Mouse (Mus musculus): ENCODE results near the gene Stk24. TPM values are rescaled to one million over a fixed set of nuclear protein-coding genes. Genes with fewer than 3 reads are reported as not detected.

Gene Stk24
- polyA plus RNA-seq, 1 experiment from 2014 or later: 36.6 TPM

DNA sequence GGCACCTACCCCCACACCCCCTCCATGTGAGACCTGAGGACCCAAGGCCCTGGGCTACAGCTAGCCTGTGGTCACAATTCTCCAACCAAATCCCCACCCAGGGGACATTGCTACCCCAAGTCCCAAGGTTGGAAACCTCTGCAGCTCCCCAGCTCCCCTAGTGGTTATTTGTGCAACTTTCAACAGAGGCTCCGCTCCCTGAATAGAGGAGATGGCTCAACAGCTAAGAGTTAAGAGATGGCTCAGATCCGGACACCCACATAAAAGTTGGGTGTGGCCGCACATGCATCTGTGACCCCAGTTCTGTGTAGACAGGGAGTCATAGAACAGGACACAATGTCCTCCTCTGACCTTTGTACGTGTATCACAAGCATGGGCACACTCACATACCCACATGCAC is 33.8 kb downstream of the Stk24 start:
- Histone ChIP-seq H3K4me2 (replicated peaks) (no peak overlapping the region), H3K27me3 (replicated peaks) (no peaks in the 10 kb centered on the region), H3K36me3 (no peaks in the 10 kb centered on the region), H3K27ac (no peak overlapping the region), H3K9ac (no peak overlapping the region), H3K4me3 (no peak overlapping the region), H3K9me3 (no peaks in the 10 kb centered on the region), H3K4me1 (peaks cover 8% of the 10 kb centered on the region; the same call in 1 of the 2 replicates)
- 0 out of 2 replicates have a peak, but pooled peaks have one; percentile 19 for ATAC-seq (ENCODE audit: low FRiP score, low read depth)
- WGBS: 85% methylated on average over 4 of the region's 4 CpGs

DNA sequence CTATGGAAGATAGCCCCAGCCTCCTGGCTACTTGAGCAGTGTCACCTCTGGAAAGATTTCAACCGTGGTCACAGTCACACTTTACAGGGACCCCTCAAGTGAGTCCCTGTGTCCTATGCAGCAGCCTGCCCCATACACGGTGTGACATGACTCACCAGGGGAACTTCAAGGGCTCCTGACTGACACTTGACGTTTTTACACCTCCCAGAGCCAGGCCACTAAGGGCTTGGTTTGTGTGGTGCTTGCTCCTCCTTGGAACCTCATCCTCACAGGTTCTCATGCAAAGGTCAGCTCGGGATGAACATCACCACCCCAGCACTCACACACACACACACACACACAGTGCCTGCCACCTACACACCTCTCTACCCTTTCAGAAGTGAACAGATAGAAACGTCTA is 34.9 kb downstream of the Stk24 start:
- no peak overlapping the region for H3K9ac ChIP-seq
- peaks cover 8% of the 10 kb centered on the region; the same call in 1 of the 2 replicates for H3K4me1 ChIP-seq
- H3K9me3 ChIP-seq: no peaks in the 10 kb centered on the region
- H3K36me3 ChIP-seq: no peaks in the 10 kb centered on the region
- no peak overlapping the region for H3K27ac ChIP-seq
- no peaks in the 10 kb centered on the region for H3K27me3 ChIP-seq (replicated peaks)
- no peak overlapping the region for H3K4me3 ChIP-seq
- no peak overlapping the region for H3K4me2 ChIP-seq (replicated peaks)
- 73% methylated on average over 5 of the region's 5 CpGs for WGBS
- ATAC-seq (ENCODE audit: low FRiP score, low read depth): no peak

GRCm38 (mm10) chr14:121342885-121343284 is 36.9 kb downstream of the Stk24 start:
- Histone ChIP-seq H3K36me3 (no peaks in the 10 kb centered on the region), H3K4me2 (replicated peaks) (no peak overlapping the region), H3K9me3 (no peaks in the 10 kb centered on the region), H3K4me3 (no peak overlapping the region), H3K27me3 (replicated peaks) (no peaks in the 10 kb centered on the region), H3K9ac (no peak overlapping the region), H3K4me1 (0 out of 2 replicates have a peak, but pooled peaks cover 6% of the 10 kb centered on the region), H3K27ac (no peak overlapping the region)
- WGBS: 88% methylated on average over 3 of the region's 3 CpGs
- ATAC-seq (ENCODE audit: low FRiP score, low read depth): no peak

DNA sequence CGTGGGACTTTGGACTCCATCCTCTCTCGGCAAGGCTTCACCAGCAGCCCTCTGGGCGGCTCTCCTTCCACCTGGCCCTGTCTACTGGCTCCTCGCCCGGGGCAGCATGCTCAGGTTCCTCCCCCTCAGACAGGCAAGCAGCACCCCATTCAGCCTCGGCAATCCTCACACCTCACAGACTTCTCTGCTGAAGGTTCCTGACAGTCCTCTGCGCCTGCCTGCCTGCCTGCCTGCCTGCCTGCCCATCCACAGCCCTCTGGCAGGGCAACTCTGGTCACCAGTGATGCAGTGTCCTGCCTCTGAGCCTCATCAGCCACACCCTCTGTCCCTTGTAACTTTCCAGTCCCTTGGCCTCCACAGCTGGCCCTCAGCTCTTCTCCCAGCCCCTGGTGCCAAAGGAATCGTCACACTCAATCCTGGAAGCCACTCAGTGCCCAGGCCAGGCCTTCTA is 39.8 kb downstream of the Stk24 start:
- Histone ChIP-seq H3K36me3 (peaks cover 20% of the 10 kb centered on the region), H3K4me1 (0 out of 2 replicates have a peak, but pooled peaks cover 6% of the 10 kb centered on the region), H3K9me3 (no peaks in the 10 kb centered on the region), H3K9ac (no peak overlapping the region), H3K27me3 (replicated peaks) (no peaks in the 10 kb centered on the region), H3K4me2 (replicated peaks) (no peak overlapping the region), H3K4me3 (no peak overlapping the region), H3K27ac (no peak overlapping the region)
- 83% methylated on average over 8 of the region's 8 CpGs for WGBS
- ATAC-seq (ENCODE audit: low FRiP score, low read depth): 0 out of 2 replicates have a peak, but pooled peaks have one; percentile 13

DNA sequence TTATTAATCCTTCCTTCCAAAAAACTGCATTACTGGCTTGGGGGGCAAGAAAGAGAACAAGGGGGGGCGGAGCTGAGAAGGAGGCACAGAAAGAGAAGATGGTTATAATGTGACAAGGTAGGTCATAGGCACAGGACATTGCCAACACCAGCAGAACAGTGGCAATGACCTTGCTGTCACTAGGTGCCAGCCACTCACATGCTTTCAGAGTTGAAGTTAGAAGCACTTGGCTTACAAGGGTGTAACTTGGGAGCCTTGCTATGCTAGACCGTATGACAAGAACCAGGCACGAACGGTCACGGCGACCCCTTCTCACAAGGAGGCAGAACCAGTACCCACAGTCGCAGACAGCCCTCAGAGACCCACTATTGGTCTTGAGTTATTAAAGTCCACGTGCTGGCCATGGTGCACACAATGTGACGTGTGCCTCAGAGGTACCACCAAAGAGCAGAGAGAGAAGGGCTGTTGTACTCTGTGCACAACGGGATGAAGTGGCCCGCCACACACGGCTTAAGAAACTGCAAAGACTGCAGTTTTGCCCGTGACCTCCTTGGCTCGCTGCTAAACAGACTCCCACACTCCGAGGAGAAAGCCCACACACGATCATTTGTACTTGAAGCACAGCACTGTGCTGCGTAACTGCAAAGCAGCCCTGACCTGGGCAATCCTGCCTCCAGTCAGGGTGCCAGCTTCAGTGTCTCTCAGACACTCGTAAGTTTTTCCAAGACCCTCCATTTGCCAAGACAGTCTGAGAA is 40.8 kb downstream of the Stk24 start:
- H3K4me3 ChIP-seq: no peak overlapping the region
- 86% methylated on average over 18 of the region's 18 CpGs for WGBS
- no peak overlapping the region for H3K9ac ChIP-seq
- no peak overlapping the region for H3K4me2 ChIP-seq (replicated peaks)
- no peak for ATAC-seq (ENCODE audit: low FRiP score, low read depth)
- H3K4me1 ChIP-seq: 0 out of 2 replicates have a peak, but pooled peaks cover 6% of the 10 kb centered on the region
- peaks cover 21% of the 10 kb centered on the region for H3K36me3 ChIP-seq
- no peaks in the 10 kb centered on the region for H3K27me3 ChIP-seq (replicated peaks)
- no peak overlapping the region for H3K27ac ChIP-seq
- no peaks in the 10 kb centered on the region for H3K9me3 ChIP-seq

DNA sequence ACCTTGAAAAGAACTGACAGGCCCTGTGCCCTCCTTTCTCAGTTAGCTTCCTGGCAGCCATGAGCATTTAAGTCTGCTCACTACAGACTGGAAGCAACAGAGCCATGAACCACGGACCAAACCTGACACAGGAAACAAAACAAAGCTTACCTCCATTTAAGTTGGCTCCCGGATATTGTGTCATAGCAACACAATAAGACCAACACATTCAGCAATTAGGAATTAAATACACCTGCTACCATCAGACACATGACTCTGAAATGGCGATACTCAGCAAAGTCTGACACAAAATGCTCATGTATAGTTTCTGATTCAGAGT is 49.8 kb downstream of the Stk24 start:
- H3K4me2 ChIP-seq (replicated peaks): no peak overlapping the region
- no peak overlapping the region for H3K27ac ChIP-seq
- H3K9me3 ChIP-seq: no peaks in the 10 kb centered on the region
- no peaks in the 10 kb centered on the region for H3K27me3 ChIP-seq (replicated peaks)
- H3K4me1 ChIP-seq: no peaks in the 10 kb centered on the region
- H3K9ac ChIP-seq: no peak overlapping the region
- ATAC-seq (ENCODE audit: low FRiP score, low read depth): no peak
- peaks cover 2% of the 10 kb centered on the region; the same call in 1 of the 2 replicates for H3K36me3 ChIP-seq
- no peak overlapping the region for H3K4me3 ChIP-seq
- WGBS: 91% methylated on average over 3 of the region's 3 CpGs

- no peak for ATAC-seq (ENCODE audit: low FRiP score, low read depth)
- Histone ChIP-seq H3K4me2 (replicated peaks) (no peak overlapping the region), H3K4me1 (no peaks in the 10 kb centered on the region), H3K27ac (no peak overlapping the region), H3K9me3 (no peaks in the 10 kb centered on the region), H3K27me3 (replicated peaks) (no peaks in the 10 kb centered on the region), H3K36me3 (no peaks in the 10 kb centered on the region), H3K9ac (no peak overlapping the region), H3K4me3 (no peak overlapping the region)
- WGBS: 78% methylated on average over 5 of the region's 5 CpGs
Observed at GRCm38 (mm10) chr14:121329401-121330089, 50.3 kb downstream of the Stk24 start.

DNA sequence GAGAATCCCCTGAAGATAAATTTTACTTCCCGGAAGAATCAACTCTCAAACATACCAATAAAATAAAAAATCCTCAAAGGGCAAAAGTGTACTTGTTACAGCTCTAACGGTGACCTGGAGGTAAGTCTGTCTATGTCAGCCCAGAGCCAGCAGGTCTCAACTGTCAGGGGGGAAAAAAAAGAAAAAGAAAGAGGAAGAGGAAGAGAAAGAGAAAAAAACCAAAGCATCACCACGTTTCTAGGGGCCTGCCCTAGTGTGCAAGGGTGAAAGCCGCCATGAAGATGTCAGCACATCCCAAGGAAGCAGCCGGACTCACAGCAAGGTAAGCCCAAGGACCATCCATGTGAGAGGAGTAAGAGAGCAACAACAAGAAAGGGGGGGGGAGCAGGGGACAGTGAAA is 50.9 kb downstream of the Stk24 start:
- no peak overlapping the region for H3K27ac ChIP-seq
- H3K4me3 ChIP-seq: no peak overlapping the region
- no peak overlapping the region for H3K4me2 ChIP-seq (replicated peaks)
- no peaks in the 10 kb centered on the region for H3K27me3 ChIP-seq (replicated peaks)
- no peaks in the 10 kb centered on the region for H3K4me1 ChIP-seq
- no peak overlapping the region for H3K9ac ChIP-seq
- H3K36me3 ChIP-seq: no peaks in the 10 kb centered on the region
- no peak for ATAC-seq (ENCODE audit: low FRiP score, low read depth)
- no peaks in the 10 kb centered on the region for H3K9me3 ChIP-seq
- WGBS: 87% methylated on average over 5 of the region's 5 CpGs

DNA sequence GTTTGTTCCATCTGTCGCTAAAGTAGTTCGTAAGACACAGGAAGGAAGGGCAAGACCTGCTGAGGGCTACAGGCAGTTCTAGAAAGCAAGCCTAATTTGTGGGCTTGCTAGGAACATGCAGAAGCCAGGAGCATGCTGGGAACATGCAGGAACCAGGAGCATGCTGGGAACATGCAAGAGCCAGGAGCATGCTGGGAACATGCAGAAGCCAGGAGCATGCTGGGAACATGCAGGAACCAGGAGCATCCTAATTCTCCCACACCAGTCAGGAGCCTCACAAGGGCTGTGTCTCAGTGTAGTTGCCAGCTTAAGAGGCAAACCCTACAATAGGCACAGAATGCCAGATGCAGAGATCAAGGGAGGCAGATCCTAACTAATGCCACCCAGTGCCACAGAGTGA is 53.4 kb downstream of the Stk24 start:
- Histone ChIP-seq H3K27me3 (replicated peaks) (no peaks in the 10 kb centered on the region), H3K4me1 (no peaks in the 10 kb centered on the region), H3K9me3 (no peaks in the 10 kb centered on the region), H3K4me2 (replicated peaks) (no peak overlapping the region), H3K36me3 (no peaks in the 10 kb centered on the region), H3K9ac (no peak overlapping the region), H3K4me3 (no peak overlapping the region), H3K27ac (no peak overlapping the region)
- no peak for ATAC-seq (ENCODE audit: low FRiP score, low read depth)
- 91% methylated on average over 2 of the region's 2 CpGs for WGBS

- WGBS: 91% methylated on average over 17 of the region's 17 CpGs
- Histone ChIP-seq H3K4me2 (replicated peaks) (no peak overlapping the region), H3K27ac (no peak overlapping the region), H3K27me3 (replicated peaks) (no peaks in the 10 kb centered on the region), H3K4me1 (no peaks in the 10 kb centered on the region), H3K9me3 (0 out of 2 replicates have a peak, but pooled peaks cover 3% of the 10 kb centered on the region), H3K36me3 (no peaks in the 10 kb centered on the region), H3K9ac (no peak overlapping the region), H3K4me3 (no peak overlapping the region)
- ATAC-seq (ENCODE audit: low FRiP score, low read depth): no peak
Observed at GRCm38 (mm10) chr14:121324521-121325330, 55.1 kb downstream of the Stk24 start.

- Histone ChIP-seq H3K4me2 (replicated peaks) (no peak overlapping the region), H3K4me3 (no peak overlapping the region), H3K27ac (no peak overlapping the region), H3K4me1 (no peaks in the 10 kb centered on the region), H3K36me3 (no peaks in the 10 kb centered on the region), H3K9me3 (0 out of 2 replicates have a peak, but pooled peaks cover 3% of the 10 kb centered on the region), H3K9ac (no peak overlapping the region), H3K27me3 (replicated peaks) (no peaks in the 10 kb centered on the region)
- WGBS: 90% methylated on average over 7 of the region's 7 CpGs
- no peak for ATAC-seq (ENCODE audit: low FRiP score, low read depth)
Observed at GRCm38 (mm10) chr14:121322641-121323040, 57.2 kb downstream of the Stk24 start.

DNA sequence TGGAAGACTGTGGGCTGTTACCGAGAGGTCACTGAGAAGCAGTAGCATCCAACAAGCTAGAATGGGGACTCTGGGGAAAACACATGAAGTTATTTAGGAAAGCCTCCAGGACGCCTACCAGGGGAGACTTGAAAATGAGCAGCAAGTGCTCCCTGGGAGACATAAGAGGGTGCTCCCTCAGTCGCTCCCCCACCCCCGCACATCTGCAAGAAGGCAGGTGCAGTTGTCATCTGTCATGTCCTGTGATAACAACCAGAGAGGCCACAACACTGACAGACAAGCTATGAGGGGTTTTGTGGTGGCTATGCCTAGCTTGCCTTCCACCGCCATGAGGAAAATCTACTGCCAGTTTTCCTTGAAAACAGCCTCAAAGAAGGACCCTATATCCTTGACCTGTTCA is 57.7 kb downstream of the Stk24 start:
- no peak for ATAC-seq (ENCODE audit: low FRiP score, low read depth)
- Histone ChIP-seq H3K9ac (no peak overlapping the region), H3K36me3 (no peaks in the 10 kb centered on the region), H3K9me3 (0 out of 2 replicates have a peak, but pooled peaks cover 3% of the 10 kb centered on the region), H3K27me3 (replicated peaks) (no peaks in the 10 kb centered on the region), H3K4me3 (no peak overlapping the region), H3K4me1 (peaks cover 3% of the 10 kb centered on the region), H3K4me2 (replicated peaks) (no peak overlapping the region), H3K27ac (no peak overlapping the region)
- 93% methylated on average over 5 of the region's 5 CpGs for WGBS

Measured in neural tube, embryonic 12.5 days (tissue).